Mouse (Mus musculus): ENCODE measurements around the gene Ormdl3. TPM values are rescaled to one million over a fixed set of nuclear protein-coding genes. Genes with fewer than 3 reads are reported as not detected.

Ormdl3 gene
- polyA plus RNA-seq, 1 experiment from 2014 or later = 124 TPM

DNA sequence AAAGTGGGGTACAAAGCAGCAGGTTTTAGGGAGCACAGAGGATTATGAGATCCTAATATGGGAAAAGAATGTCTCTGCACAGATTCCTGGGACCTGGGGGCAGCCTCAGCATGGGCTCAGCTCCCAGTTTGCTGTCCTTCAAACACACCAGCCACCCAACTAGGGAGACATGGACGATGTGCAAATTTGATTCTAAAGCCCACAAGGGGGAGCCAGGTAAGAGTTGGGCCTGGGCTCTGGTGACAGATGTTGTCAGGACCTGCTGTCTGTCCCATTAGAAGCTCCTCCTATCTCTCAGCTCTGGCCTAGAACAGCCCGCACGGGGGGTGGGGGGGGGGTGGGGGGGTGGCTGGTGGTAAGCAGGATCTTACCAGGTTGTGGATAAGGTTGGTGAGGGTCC lies 3.6 kb downstream of the Ormdl3 start:
- Histone ChIP-seq H3K9ac (ENCODE audit: low read depth, low read length) (no peak overlapping the region), H3K27me3 (replicated peaks; ENCODE audit: control insufficient read depth, insufficient read depth, low read length) (no peaks in the 10 kb centered on the region), H3K4me1 (ENCODE audit: control insufficient read depth, insufficient read depth, low read depth, low read length) (peaks cover 25% of the 10 kb centered on the region), H3K36me3 (ENCODE audit: control insufficient read depth, insufficient read depth, low read length) (peaks cover 12% of the 10 kb centered on the region), H3K27ac (ENCODE audit: low read depth, low read length) (no peak overlapping the region), H3K4me3 (ENCODE audit: low read length) (no peak overlapping the region), H3K9me3 (ENCODE audit: control insufficient read depth, low read length) (no peaks in the 10 kb centered on the region), H3K4me2 (ENCODE audit: low read length) (no peak overlapping the region)
- no peak for ATAC-seq
- 39% methylated on average over 3 of the region's 3 CpGs for WGBS

DNA sequence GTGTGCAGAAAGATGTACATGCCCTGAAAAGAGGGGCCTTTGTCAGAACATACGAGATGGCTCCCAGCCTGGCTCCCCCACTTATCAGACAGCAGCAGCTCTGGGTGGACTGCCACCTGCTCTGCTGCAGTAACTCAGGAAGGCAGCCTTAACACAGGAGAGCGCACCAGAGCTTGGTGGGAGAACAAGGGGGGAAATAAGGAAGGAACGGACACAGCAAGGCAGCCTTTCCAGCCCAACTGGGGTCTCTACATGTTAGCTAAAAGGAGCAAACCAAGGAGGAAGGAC lies 4.0 kb downstream of the Ormdl3 start:
- H3K36me3 ChIP-seq (ENCODE audit: control insufficient read depth, insufficient read depth, low read length) = peaks cover 12% of the 10 kb centered on the region
- no peak overlapping the region for H3K4me2 ChIP-seq (ENCODE audit: low read length)
- no peak for ATAC-seq
- H3K27ac ChIP-seq (ENCODE audit: low read depth, low read length) = no peak overlapping the region
- WGBS = 91% methylated on average over 3 of the region's 3 CpGs
- no peaks in the 10 kb centered on the region for H3K9me3 ChIP-seq (ENCODE audit: control insufficient read depth, low read length)
- H3K4me3 ChIP-seq (ENCODE audit: low read length) = no peak overlapping the region
- H3K9ac ChIP-seq (ENCODE audit: low read depth, low read length) = no peak overlapping the region
- H3K27me3 ChIP-seq (replicated peaks; ENCODE audit: control insufficient read depth, insufficient read depth, low read length) = no peaks in the 10 kb centered on the region
- peaks cover 23% of the 10 kb centered on the region for H3K4me1 ChIP-seq (ENCODE audit: control insufficient read depth, insufficient read depth, low read depth, low read length)

DNA sequence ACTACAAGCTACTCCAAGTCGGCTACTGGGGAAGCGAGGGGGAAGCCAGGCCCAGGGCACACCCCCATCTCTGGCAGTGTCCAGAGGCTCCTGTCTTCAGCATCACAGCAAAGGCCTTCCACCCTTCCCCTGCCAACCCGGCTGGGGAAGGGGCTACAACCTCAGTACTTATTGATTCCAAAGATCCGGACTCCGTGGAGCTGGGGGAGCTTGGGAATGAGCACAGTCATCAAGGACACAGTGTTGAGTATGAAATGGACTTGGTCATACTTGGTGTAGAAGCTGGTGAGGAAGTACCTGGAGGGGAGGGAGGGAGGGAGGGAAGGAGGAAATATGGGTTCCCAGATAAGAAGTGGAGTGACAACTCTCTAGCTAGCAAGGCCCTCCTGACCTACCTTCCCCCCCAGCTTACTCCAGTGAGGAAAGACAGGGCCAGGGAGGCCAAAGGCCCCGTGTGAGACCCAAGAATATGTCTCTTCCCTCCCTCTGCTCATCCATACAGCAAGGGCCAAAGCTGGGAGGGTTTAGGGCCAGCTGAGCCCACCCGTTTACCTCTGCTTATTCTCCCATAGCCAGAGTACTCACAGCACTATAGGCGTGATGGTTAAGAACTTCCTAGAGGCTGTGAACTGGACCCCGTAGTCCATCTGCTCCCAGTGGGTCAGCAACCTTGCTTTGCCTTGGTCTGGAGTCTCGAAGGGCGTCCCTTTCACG lies 4.5 kb downstream of the Ormdl3 start:
- no peak overlapping the region for H3K4me3 ChIP-seq (ENCODE audit: low read length)
- no peak for ATAC-seq
- H3K9me3 ChIP-seq (ENCODE audit: control insufficient read depth, low read length) = no peaks in the 10 kb centered on the region
- H3K4me1 ChIP-seq (ENCODE audit: control insufficient read depth, insufficient read depth, low read depth, low read length) = peaks cover 22% of the 10 kb centered on the region
- H3K27me3 ChIP-seq (replicated peaks; ENCODE audit: control insufficient read depth, insufficient read depth, low read length) = no peaks in the 10 kb centered on the region
- H3K36me3 ChIP-seq (ENCODE audit: control insufficient read depth, insufficient read depth, low read length) = peaks cover 12% of the 10 kb centered on the region
- H3K4me2 ChIP-seq (ENCODE audit: low read length) = no peak overlapping the region
- H3K27ac ChIP-seq (ENCODE audit: low read depth, low read length) = no peak overlapping the region
- no peak overlapping the region for H3K9ac ChIP-seq (ENCODE audit: low read depth, low read length)
- 89% methylated on average over 12 of the region's 12 CpGs for WGBS

DNA sequence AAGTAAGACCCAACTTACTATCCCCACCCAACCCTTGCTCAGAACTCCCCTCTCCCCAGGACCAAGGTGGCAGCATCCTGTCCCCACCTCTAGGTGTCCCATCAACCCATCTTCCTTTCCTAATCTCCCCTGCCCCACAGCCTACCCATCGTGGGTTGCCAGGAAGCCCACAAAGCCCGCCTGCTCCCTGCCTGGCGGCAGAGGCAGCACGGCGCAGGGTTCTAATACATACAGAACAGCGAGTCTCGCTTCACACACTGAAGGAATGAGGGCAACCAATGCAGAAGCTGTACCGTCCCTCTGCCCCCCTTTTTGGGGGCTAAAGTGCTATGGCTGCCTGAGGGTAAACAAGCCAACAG lies 5.2 kb downstream of the Ormdl3 start:
- 84% methylated on average over 8 of the region's 8 CpGs for WGBS
- Histone ChIP-seq H3K9me3 (ENCODE audit: control insufficient read depth, low read length) (no peaks in the 10 kb centered on the region), H3K9ac (ENCODE audit: low read depth, low read length) (no peak overlapping the region), H3K27me3 (replicated peaks; ENCODE audit: control insufficient read depth, insufficient read depth, low read length) (no peaks in the 10 kb centered on the region), H3K27ac (ENCODE audit: low read depth, low read length) (no peak overlapping the region), H3K4me3 (ENCODE audit: low read length) (no peak overlapping the region), H3K36me3 (ENCODE audit: control insufficient read depth, insufficient read depth, low read length) (peaks cover 12% of the 10 kb centered on the region), H3K4me1 (ENCODE audit: control insufficient read depth, insufficient read depth, low read depth, low read length) (peaks cover 19% of the 10 kb centered on the region), H3K4me2 (ENCODE audit: low read length) (no peak overlapping the region)
- ATAC-seq = no peak

DNA sequence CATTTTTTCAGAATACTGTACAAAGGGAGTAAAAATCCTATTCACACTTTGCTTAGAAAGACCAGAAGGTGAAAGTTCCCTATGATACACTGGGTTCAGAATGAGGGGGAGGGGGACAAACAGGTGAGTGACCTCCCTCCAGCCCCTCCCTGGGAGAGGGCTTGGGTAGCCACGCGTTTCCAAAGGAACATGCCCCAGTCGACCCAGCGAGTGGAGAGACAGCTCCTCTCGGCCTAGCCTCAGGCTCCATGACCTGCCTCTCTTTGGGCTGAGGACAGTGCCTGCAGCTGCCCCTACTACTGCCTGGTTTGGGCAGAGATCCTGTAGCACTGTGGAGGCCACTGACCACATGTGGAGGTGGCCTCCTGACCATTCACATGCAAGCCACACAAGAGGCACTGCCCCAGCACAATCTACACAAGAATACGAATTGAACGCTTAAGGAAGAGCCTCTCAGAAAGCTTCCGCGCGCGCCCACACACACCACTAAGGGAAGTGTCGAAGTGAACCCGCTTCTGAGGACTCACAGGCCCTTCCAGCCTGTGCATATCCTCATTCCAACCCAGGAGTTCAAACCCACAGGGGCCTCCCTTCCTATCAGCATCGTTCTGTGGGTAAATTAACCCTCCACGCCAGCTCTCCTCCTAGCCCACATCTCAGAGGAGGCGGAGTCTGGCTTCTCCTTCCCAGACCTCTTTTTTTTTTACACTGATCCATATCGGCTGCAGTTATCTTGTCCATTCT lies 5.7 kb downstream of the Ormdl3 start:
- Histone ChIP-seq H3K9ac (ENCODE audit: low read depth, low read length) (no peak overlapping the region), H3K4me2 (ENCODE audit: low read length) (no peak overlapping the region), H3K36me3 (ENCODE audit: control insufficient read depth, insufficient read depth, low read length) (peaks cover 12% of the 10 kb centered on the region), H3K4me3 (ENCODE audit: low read length) (no peak overlapping the region), H3K27ac (ENCODE audit: low read depth, low read length) (no peak overlapping the region), H3K4me1 (ENCODE audit: control insufficient read depth, insufficient read depth, low read depth, low read length) (peaks cover 19% of the 10 kb centered on the region), H3K27me3 (replicated peaks; ENCODE audit: control insufficient read depth, insufficient read depth, low read length) (no peaks in the 10 kb centered on the region), H3K9me3 (ENCODE audit: control insufficient read depth, low read length) (no peaks in the 10 kb centered on the region)
- 61% methylated on average over 16 of the region's 17 CpGs for WGBS
- ATAC-seq = no peak

DNA sequence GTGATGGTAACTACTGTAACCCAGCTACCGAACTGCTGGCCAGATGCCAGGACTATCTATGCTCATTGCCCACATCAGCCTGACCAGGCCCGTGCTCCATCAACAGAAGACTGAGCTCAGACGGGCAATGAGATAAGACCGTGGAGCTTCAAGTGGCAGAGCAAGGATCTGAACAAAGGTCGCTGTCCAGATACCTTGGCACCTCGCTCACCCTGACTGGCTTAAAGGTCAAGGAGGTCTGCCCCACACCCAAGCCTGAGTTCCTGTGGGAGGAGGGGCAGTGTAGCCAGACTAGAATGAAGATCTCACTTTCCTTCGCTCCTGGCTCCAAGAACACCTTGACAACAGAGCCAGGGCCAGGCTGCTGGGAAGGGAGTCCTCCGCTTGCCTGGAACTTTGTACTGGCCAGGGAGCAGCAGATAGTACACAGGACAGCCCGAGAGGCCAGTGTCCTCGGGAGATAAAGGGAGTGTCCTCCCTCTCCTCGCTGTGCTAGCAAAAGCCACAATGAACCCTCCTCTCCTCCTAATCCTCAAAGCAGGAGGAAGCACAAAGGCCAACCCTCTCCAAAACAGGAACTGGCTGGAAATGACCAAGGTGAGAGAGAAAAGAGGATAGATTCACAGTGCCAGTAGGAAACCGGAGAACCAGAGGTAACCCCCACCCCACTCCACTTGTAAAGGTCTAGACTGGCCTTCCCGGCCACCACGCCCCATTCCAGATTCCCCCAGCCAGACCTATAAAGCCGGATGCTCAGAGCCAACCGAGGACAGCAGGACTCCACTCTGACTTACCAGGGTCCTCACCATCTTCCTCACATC lies 6.7 kb downstream of the Ormdl3 start:
- Histone ChIP-seq H3K9ac (ENCODE audit: low read depth, low read length) (no peak overlapping the region), H3K4me1 (ENCODE audit: control insufficient read depth, insufficient read depth, low read depth, low read length) (peaks cover 10% of the 10 kb centered on the region), H3K4me3 (ENCODE audit: low read length) (no peak overlapping the region), H3K36me3 (ENCODE audit: control insufficient read depth, insufficient read depth, low read length) (peaks cover 12% of the 10 kb centered on the region), H3K27ac (ENCODE audit: low read depth, low read length) (no peak overlapping the region), H3K9me3 (ENCODE audit: control insufficient read depth, low read length) (no peaks in the 10 kb centered on the region), H3K4me2 (ENCODE audit: low read length) (no peak overlapping the region), H3K27me3 (replicated peaks; ENCODE audit: control insufficient read depth, insufficient read depth, low read length) (no peaks in the 10 kb centered on the region)
- ATAC-seq = no peak
- 80% methylated on average over 16 of the region's 16 CpGs for WGBS

DNA sequence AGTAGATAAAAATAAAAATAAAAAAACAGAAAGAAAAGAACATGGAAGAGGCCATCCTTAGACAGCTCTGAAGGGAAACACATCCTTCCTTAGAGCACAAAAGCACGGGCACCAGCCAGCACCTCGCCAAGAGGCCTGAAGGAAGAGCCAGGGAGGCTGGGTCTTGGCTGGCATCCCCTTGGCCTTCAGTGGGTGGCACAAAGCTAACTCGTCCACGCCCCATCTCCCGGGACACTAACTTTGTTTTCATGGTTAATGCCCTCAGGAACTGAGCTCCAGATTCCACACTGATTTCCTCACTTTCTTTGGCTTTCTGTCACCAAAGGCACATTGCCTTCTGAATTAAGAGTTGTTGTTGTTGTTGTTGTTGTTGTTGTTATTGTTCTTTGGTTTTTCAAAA lies 9.4 kb downstream of the Ormdl3 start:
- Histone ChIP-seq H3K4me3 (ENCODE audit: low read length) (no peak overlapping the region), H3K27me3 (replicated peaks; ENCODE audit: control insufficient read depth, insufficient read depth, low read length) (no peaks in the 10 kb centered on the region), H3K4me1 (ENCODE audit: control insufficient read depth, insufficient read depth, low read depth, low read length) (no peaks in the 10 kb centered on the region), H3K27ac (ENCODE audit: low read depth, low read length) (no peak overlapping the region), H3K9me3 (ENCODE audit: control insufficient read depth, low read length) (no peaks in the 10 kb centered on the region), H3K36me3 (ENCODE audit: control insufficient read depth, insufficient read depth, low read length) (peaks cover 8% of the 10 kb centered on the region), H3K4me2 (ENCODE audit: low read length) (no peak overlapping the region), H3K9ac (ENCODE audit: low read depth, low read length) (no peak overlapping the region)
- 77% methylated on average over 5 of the region's 5 CpGs for WGBS
- no peak for ATAC-seq

DNA sequence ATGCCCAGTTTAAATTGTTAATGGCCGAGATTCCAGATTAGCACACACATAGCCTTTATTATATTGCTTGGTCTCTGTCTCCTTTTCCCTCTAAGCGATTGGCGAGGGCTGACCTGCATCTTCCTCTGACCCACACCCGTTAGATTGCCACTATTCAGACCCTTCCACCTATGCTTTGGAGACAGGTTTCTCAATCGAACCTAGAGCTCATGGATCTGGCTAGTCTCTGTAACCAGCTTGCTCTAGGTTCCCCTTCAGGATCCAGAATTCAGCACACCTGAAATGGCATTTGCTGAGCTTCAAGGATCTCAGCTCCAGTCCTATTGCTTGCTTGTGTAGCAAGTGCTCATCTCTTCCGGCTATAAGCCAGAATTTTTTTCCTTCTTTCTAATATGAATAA lies 17.7 kb downstream of the Ormdl3 start:
- ATAC-seq = no peak
- Histone ChIP-seq H3K36me3 (ENCODE audit: control insufficient read depth, insufficient read depth, low read length) (no peaks in the 10 kb centered on the region), H3K4me1 (ENCODE audit: control insufficient read depth, insufficient read depth, low read depth, low read length) (no peaks in the 10 kb centered on the region), H3K9me3 (ENCODE audit: control insufficient read depth, low read length) (no peaks in the 10 kb centered on the region), H3K27me3 (replicated peaks; ENCODE audit: control insufficient read depth, insufficient read depth, low read length) (no peaks in the 10 kb centered on the region), H3K4me3 (ENCODE audit: low read length) (no peak overlapping the region), H3K4me2 (ENCODE audit: low read length) (no peak overlapping the region), H3K27ac (ENCODE audit: low read depth, low read length) (no peak overlapping the region), H3K9ac (ENCODE audit: low read depth, low read length) (no peak overlapping the region)
- 89% methylated on average over 6 of the region's 6 CpGs for WGBS

DNA sequence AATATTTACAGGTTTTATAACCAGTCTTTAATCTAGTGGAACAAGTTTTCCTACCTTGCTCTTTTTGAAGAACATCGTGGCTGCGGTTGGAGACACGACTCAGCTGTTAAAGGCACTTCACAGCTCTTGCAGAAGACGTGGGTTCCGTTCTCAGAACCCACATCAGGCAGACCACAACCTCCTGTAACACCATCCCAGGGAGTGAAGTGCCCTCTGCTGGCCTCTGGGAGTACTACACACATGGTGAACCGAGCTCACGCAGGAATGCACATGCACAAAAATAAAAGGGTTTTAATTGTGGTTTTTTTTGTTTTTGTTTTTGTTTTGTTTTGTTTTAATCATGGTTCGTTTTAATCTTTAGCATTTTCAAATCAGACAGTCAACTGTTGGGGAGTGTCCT lies 18.8 kb downstream of the Ormdl3 start:
- Histone ChIP-seq H3K4me3 (ENCODE audit: low read length) (no peak overlapping the region), H3K36me3 (ENCODE audit: control insufficient read depth, insufficient read depth, low read length) (no peaks in the 10 kb centered on the region), H3K4me2 (ENCODE audit: low read length) (no peak overlapping the region), H3K27me3 (replicated peaks; ENCODE audit: control insufficient read depth, insufficient read depth, low read length) (no peaks in the 10 kb centered on the region), H3K4me1 (ENCODE audit: control insufficient read depth, insufficient read depth, low read depth, low read length) (no peaks in the 10 kb centered on the region), H3K9ac (ENCODE audit: low read depth, low read length) (no peak overlapping the region), H3K9me3 (ENCODE audit: control insufficient read depth, low read length) (no peaks in the 10 kb centered on the region), H3K27ac (ENCODE audit: low read depth, low read length) (no peak overlapping the region)
- WGBS = 90% methylated on average over 8 of the region's 8 CpGs
- no peak for ATAC-seq
